Mouse (Mus musculus) myocyte (in vitro differentiated cells): ENCODE data around the gene Prss54. TPM values are rescaled to one million over a fixed set of nuclear protein-coding genes. Genes with fewer than 3 reads are reported as not detected.

Experiments used
- H3K27me3 ChIP-seq: one replicate; pipeline ENCODE4 v1.6.1; 2011; ENCODE audit not compliant: control insufficient read depth, insufficient read depth, insufficient read length
- H3K36me3 ChIP-seq: one replicate; pipeline ENCODE4 v1.6.1; 2011; ENCODE audit not compliant: control insufficient read depth, insufficient read depth
- H3K4me2 ChIP-seq: one replicate; pipeline ENCODE4 v1.6.1; 2011; ENCODE audit warnings: low read depth, control low read depth
- H3K4me3 ChIP-seq: one replicate; pipeline ENCODE4 v1.5.1; 2011; ENCODE audit warnings: mild to moderate bottlenecking, control low read depth, moderate library complexity
- H3K79me2 ChIP-seq: one replicate; pipeline ENCODE4 v1.6.1; 2011; ENCODE audit not compliant: control insufficient read depth, insufficient read depth
- H3ac ChIP-seq: one replicate; pipeline ENCODE4 v1.6.1; 2011; ENCODE audit not compliant: control insufficient read depth, insufficient read length
- CEBPB ChIP-seq: IDR thresholded peaks from 2 replicates; pipeline ENCODE4 v1.6.1; 2011; ENCODE audit warnings: mild to moderate bottlenecking, moderate library complexity; ENCODE audit not compliant: poor library complexity, insufficient read depth, severe bottlenecking
- E2F4 ChIP-seq: IDR thresholded peaks from one replicate; pipeline ENCODE4 v1.6.1; 2011; ENCODE audit warnings: mild to moderate bottlenecking, control low read depth, moderate library complexity; ENCODE audit not compliant: insufficient read depth
- MAX ChIP-seq: IDR thresholded peaks from one replicate; pipeline ENCODE4 v1.6.1; 2011; ENCODE audit warnings: low read depth, mild to moderate bottlenecking, control low read depth
- MYOD1 ChIP-seq, 3 experiments: IDR thresholded peaks; one replicate each; pipeline ENCODE4 v1.6.1; 2011; ENCODE audit warnings: control low read depth in 2 of 3, low read depth in 2 of 3, mild to moderate bottlenecking in 2 of 3, moderate library complexity in 1 of 3; ENCODE audit not compliant: insufficient read length in 2 of 3, control insufficient read depth in 1 of 3
- MYOG ChIP-seq, 3 experiments: IDR thresholded peaks; one replicate each; pipeline ENCODE4 v1.6.1; 2011; ENCODE audit warnings: control low read depth in 2 of 3, low read depth in 2 of 3, mild to moderate bottlenecking in 2 of 3; ENCODE audit not compliant: insufficient read length in 2 of 3, control insufficient read depth in 1 of 3, insufficient read depth in 1 of 3
- POLR2A ChIP-seq: IDR thresholded peaks from one replicate; pipeline ENCODE4 v1.6.1; 2011; ENCODE audit warnings: low read depth, mild to moderate bottlenecking, control low read depth, moderate library complexity; ENCODE audit not compliant: insufficient read length
- POLR2AphosphoS2 ChIP-seq: IDR thresholded peaks from one replicate; pipeline ENCODE4 v1.6.1; 2011; ENCODE audit warnings: low read depth, control low read depth; ENCODE audit not compliant: insufficient read length
- REST ChIP-seq: IDR thresholded peaks from one replicate; pipeline ENCODE4 v1.6.1; 2011; ENCODE audit warnings: mild to moderate bottlenecking, control low read depth, moderate library complexity; ENCODE audit not compliant: insufficient read depth, insufficient read length
- SRF ChIP-seq: IDR thresholded peaks from one replicate; pipeline ENCODE4 v1.6.1; 2011; ENCODE audit warnings: low read depth; ENCODE audit not compliant: control insufficient read depth, insufficient read length
- TCF12 ChIP-seq: IDR thresholded peaks from one replicate; pipeline ENCODE4 v1.6.1; 2011; ENCODE audit warnings: mild to moderate bottlenecking, control low read depth; ENCODE audit not compliant: poor library complexity, insufficient read depth, severe bottlenecking
- TCF3 ChIP-seq: IDR thresholded peaks from one replicate; pipeline ENCODE4 v1.6.1; 2011; ENCODE audit warnings: low read depth, control low read depth; ENCODE audit not compliant: insufficient read length
- USF1 ChIP-seq: IDR thresholded peaks from one replicate; pipeline ENCODE4 v1.6.1; 2011; ENCODE audit warnings: low read depth, mild to moderate bottlenecking, control low read depth, moderate library complexity
- polyA plus RNA-seq: library from polyadenylated mRNA; unstranded; fragments of >200 nt; fragmentation: generic; extraction: Trizol; gene quantifications from one replicate; pipeline ENCODE4 v1.2.1, GENCODE M21; 2012; ENCODE audit warnings: missing spikeins

Prss54 gene
- polyA plus RNA-seq, 1 experiment = not detected

- H3K4me2 ChIP-seq = no peak overlapping the region
- H3K36me3 ChIP-seq = no peaks in the 10 kb centered on the region
- H3K27me3 ChIP-seq = peaks cover 71% of the 10 kb centered on the region
- H3ac ChIP-seq = no peak overlapping the region
- no peaks in the 10 kb centered on the region for H3K79me2 ChIP-seq
- TF ChIP-seq MYOD1 (IDR thresholded peaks at IDR 0.05; ENCODE audit: control insufficient read depth in 1 of 3, insufficient read length in 2 of 3, low read depth in 2 of 3) (no peak), TCF12 (no peak), MAX (no peak), SRF (no peak), E2F4 (no peak), TCF3 (no peak)
- no peak overlapping the region for H3K4me3 ChIP-seq
These were observed 47.9 kb downstream of the Prss54 start for GRCm38 (mm10) chr8:95528194-95528593.

DNA sequence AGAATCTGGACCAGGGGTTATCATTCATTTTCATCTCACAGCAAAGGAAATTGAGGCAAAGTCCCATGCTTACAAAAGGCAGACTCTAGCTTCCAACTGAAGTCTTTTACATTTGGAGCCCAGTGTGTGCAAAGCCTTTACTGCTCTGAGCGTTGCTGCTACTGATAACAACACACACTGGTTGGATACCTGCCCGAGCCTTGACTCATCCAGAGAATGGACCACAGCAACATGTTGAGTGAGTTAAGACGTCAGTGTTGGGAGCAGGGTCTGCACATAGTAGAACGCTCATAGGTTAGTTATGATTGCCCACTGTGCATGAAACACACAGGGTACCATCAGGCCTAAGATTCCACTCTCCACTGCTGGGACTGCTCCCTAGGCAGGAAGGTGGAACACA, 52.1 kb downstream of the Prss54 start:
- no peak for TF ChIP-seq E2F4
- TF ChIP-seq TCF12 = no peak
- TF ChIP-seq MYOG (IDR thresholded peaks at IDR 0.05; ENCODE audit: control insufficient read depth in 1 of 3, insufficient read depth in 1 of 3, insufficient read length in 2 of 3, low read depth in 2 of 3) = no peak
- no peak for TF ChIP-seq POLR2AphosphoS2
- no peaks in the 10 kb centered on the region for H3K36me3 ChIP-seq

DNA sequence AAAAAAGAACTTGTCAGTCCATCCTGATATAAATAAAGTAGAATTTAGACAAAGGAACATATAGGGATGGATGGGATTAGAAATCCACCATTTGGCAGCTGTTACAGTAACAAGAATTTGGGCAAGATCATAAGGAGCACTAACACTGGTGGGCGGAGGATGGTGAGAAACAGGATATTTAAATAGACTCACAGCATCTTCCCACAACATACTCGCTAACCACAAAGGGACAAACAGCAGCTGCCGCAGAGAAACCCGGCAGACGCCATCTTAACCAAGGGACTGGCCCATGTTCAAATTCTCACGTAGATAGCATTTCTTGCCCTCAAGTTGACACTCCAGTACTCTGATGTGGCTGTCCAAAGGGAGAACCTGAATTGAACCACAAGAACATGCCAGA, 59.2 kb downstream of the Prss54 start:
- TF ChIP-seq E2F4 (no peak), CEBPB (no peak), POLR2AphosphoS2 (no peak), POLR2A (no peak), SRF (no peak), MYOD1 (IDR thresholded peaks at IDR 0.05; ENCODE audit: control insufficient read depth in 1 of 3, insufficient read length in 2 of 3, low read depth in 2 of 3) (peak in 2 of 3 experiments; percentile 71 to 80), MYOG (IDR thresholded peaks at IDR 0.05; ENCODE audit: control insufficient read depth in 1 of 3, insufficient read depth in 1 of 3, insufficient read length in 2 of 3, low read depth in 2 of 3) (peak; percentile 20 to 81 (median 74)), REST (no peak), USF1 (no peak), TCF3 (peak; percentile 5), MAX (no peak), TCF12 (peak; percentile 27)
- peak overlapping the region; percentile 52 for H3K4me2 ChIP-seq
- no peaks in the 10 kb centered on the region for H3K36me3 ChIP-seq
- peaks cover 5% of the 10 kb centered on the region for H3K27me3 ChIP-seq
- no peak overlapping the region for H3K4me3 ChIP-seq
- H3K79me2 ChIP-seq = no peaks in the 10 kb centered on the region
- no peak overlapping the region for H3ac ChIP-seq

More for the DNA sequence above, 52.1 kb downstream of the Prss54 start:
- H3K79me2 ChIP-seq = no peaks in the 10 kb centered on the region
- H3K4me2 ChIP-seq = no peak overlapping the region
- H3K4me3 ChIP-seq = no peak overlapping the region
- H3K27me3 ChIP-seq = peaks cover 66% of the 10 kb centered on the region
- no peak overlapping the region for H3ac ChIP-seq

- Histone ChIP-seq H3K36me3 (no peaks in the 10 kb centered on the region), H3ac (no peak overlapping the region), H3K27me3 (peaks cover 14% of the 10 kb centered on the region), H3K4me3 (no peak overlapping the region), H3K79me2 (no peaks in the 10 kb centered on the region), H3K4me2 (peak overlapping the region; percentile 30)
- no peak for TF ChIP-seq TCF12
- peak in 1 of 3 experiments; percentile 29 for TF ChIP-seq MYOD1 (IDR thresholded peaks at IDR 0.05; ENCODE audit: control insufficient read depth in 1 of 3, insufficient read length in 2 of 3, low read depth in 2 of 3)
These were observed 62.9 kb downstream of the Prss54 start for GRCm38 (mm10) chr8:95513219-95513618.

DNA sequence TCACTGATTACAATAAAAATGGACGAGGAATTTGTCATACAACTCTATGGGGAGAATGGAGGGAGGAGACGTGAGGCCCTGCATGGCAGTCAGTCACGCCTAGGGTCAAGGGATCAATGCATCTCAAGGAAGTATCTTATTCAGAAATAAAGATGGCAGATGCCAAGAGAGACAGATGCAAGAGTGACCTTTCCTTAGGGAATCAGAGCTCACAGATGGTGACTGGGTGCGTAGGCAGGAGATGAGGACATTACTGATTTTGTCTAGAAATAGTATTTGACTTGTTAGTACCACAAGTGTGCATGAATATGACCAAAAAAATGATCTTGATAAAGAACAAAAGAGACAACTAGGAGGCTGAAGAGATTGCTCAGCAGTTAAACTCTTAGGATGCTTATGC, 63.9 kb downstream of the Prss54 start:
- no peak for TF ChIP-seq MYOD1 (IDR thresholded peaks at IDR 0.05; ENCODE audit: control insufficient read depth in 1 of 3, insufficient read length in 2 of 3, low read depth in 2 of 3)
- no peak for TF ChIP-seq CEBPB
- no peak for TF ChIP-seq E2F4
- no peak for TF ChIP-seq POLR2AphosphoS2
- TF ChIP-seq TCF3 = no peak
- TF ChIP-seq REST = no peak
- TF ChIP-seq SRF = no peak
- TF ChIP-seq MYOG (IDR thresholded peaks at IDR 0.05; ENCODE audit: control insufficient read depth in 1 of 3, insufficient read depth in 1 of 3, insufficient read length in 2 of 3, low read depth in 2 of 3) = no peak
- TF ChIP-seq POLR2A = no peak
- no peak for TF ChIP-seq TCF12
- no peak for TF ChIP-seq USF1
- TF ChIP-seq MAX = no peak
- H3K36me3 ChIP-seq = no peaks in the 10 kb centered on the region
- H3ac ChIP-seq = no peak overlapping the region
- peaks cover 14% of the 10 kb centered on the region for H3K27me3 ChIP-seq
- H3K4me2 ChIP-seq = peak overlapping the region; percentile 18
- no peaks in the 10 kb centered on the region for H3K79me2 ChIP-seq
- H3K4me3 ChIP-seq = no peak overlapping the region

Other genes starting within 250 kb of the Prss54 start
- 7.4 TPM for gene Zfp319, start 244.4 kb downstream of the Prss54 start, polyA plus RNA-seq
- gene Usb1, start 244.1 kb downstream of the Prss54 start, polyA plus RNA-seq = 42.8 TPM
- gene Mmp15, start 224.1 kb downstream of the Prss54 start, polyA plus RNA-seq = 45.1 TPM
- 39.9 TPM for gene Cfap20, start 141.5 kb downstream of the Prss54 start, polyA plus RNA-seq
- 51.9 TPM for gene Csnk2a2, start 86.3 kb downstream of the Prss54 start, polyA plus RNA-seq
- not detected for gene Ccdc113, start 42.3 kb downstream of the Prss54 start, polyA plus RNA-seq
- 2.0 TPM for gene Gins3, start 57.1 kb upstream of the Prss54 start, polyA plus RNA-seq
- gene Ndrg4, start 100.6 kb upstream of the Prss54 start, polyA plus RNA-seq = 83.9 TPM
- gene Setd6, start 139.5 kb upstream of the Prss54 start, polyA plus RNA-seq = 13.9 TPM
- 32.7 TPM for gene Cnot1, start 231.1 kb upstream of the Prss54 start, polyA plus RNA-seq
- 157 TPM for gene Sap18b, start 249.0 kb upstream of the Prss54 start, polyA plus RNA-seq